Mouse (Mus musculus): ENCODE results near the gene Bcl3.

- TF ChIP-seq CTCF (conservative IDR thresholded peaks at IDR 0.05; ENCODE audit: low read length) (no peak), POU5F1 (IDR thresholded peaks at IDR 0.05; ENCODE audit: borderline replicate concordance, low read length) (no peak)
Observed at GRCm38 (mm10) chr7:19792701-19793630, 29.6 kb downstream of the Bcl3 start.

All from E14TG2a.4 (cell line).